Mouse (Mus musculus): ENCODE measurements around the gene Psmd9.

DNA sequence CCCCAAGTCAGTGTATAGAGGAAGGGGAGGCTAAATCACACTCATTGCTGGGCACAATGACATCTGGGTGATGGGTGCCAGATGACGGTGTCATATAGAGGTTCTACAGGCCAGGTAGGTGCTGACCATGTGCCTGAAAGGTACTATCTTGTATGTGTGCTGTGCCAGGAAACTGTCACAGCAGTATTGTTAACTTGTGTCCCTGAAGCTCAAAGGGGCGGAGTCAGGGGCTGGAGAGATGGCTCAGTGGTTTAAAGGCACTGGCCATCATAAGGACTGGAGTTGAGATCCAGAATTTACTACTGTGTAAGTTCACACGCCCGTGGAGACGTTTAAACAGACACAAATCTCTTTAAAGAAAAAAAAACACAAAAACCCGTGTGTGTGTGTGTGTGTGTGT is 60.1 kb downstream of the Psmd9 start:
- TF ChIP-seq CTCF (conservative IDR thresholded peaks at IDR 0.05; ENCODE audit: low read length) (no peak), POU5F1 (IDR thresholded peaks at IDR 0.05; ENCODE audit: borderline replicate concordance, low read length) (no peak), NANOG (IDR thresholded peaks at IDR 0.05; ENCODE audit: borderline replicate concordance, low read length) (no peak)

Measured in E14TG2a.4 (cell line).